Mouse (Mus musculus) ES-E14 (cell line): ENCODE measurements around the gene Spg7. TPM values are rescaled to one million over a fixed set of nuclear protein-coding genes. Genes with fewer than 3 reads are reported as not detected.

Experiments
- DNase-seq: peaks from one replicate; pipeline ENCODE4 v3.0.0-alpha.2; 2013; ENCODE audit warnings: low read depth, low spot score
- H3K27ac ChIP-seq: 2 replicates; pipeline ENCODE4 v1.5.1; 2012; ENCODE audit warnings: low read depth, mild to moderate bottlenecking, low read length, moderate library complexity, mixed read lengths; ENCODE audit not compliant: poor library complexity, insufficient read depth, severe bottlenecking
- H3K36me3 ChIP-seq: 2 replicates; pipeline ENCODE4 v1.6.1; 2012; ENCODE audit warnings: mild to moderate bottlenecking, low read length, moderate library complexity, mixed read lengths; ENCODE audit not compliant: control insufficient read depth, poor library complexity, insufficient read depth, severe bottlenecking
- H3K4me1 ChIP-seq, 2 experiments: fragments of 150-350 bp in 1 of 2; sonication (generic) in 1 of 2; 2 replicates each; pipeline ENCODE4 v1.6.1; 2012; ENCODE audit warnings: low read length in 2 of 2, mild to moderate bottlenecking in 1 of 2, mixed read lengths in 1 of 2; ENCODE audit not compliant: control insufficient read depth in 2 of 2, insufficient read depth in 2 of 2, poor library complexity in 1 of 2
- H3K4me3 ChIP-seq, 2 experiments: fragments of 150-350 bp in 1 of 2; sonication (generic) in 1 of 2; 2 replicates each; pipeline ENCODE4 v1.5.1; 2012; ENCODE audit warnings: low read length in 2 of 2, low read depth in 1 of 2, mild to moderate bottlenecking in 1 of 2, mixed read lengths in 1 of 2; ENCODE audit not compliant: insufficient read depth in 1 of 2, poor library complexity in 1 of 2, severe bottlenecking in 1 of 2
- H3K9ac ChIP-seq: 2 replicates; pipeline ENCODE4 v1.6.1; 2012; ENCODE audit warnings: low read depth, mild to moderate bottlenecking, low read length, mixed read lengths; ENCODE audit not compliant: poor library complexity, insufficient read depth, severe bottlenecking
- H3K9me3 ChIP-seq: fragments of 150-350 bp; sonication (generic); 2 replicates; pipeline ENCODE4 v1.6.1; 2012; ENCODE audit warnings: low read depth, mild to moderate bottlenecking, low read length; ENCODE audit not compliant: control insufficient read depth, insufficient read depth
- CHD2 ChIP-seq: IDR thresholded peaks from 2 replicates; pipeline ENCODE4 v1.6.1; 2014; ENCODE audit warnings: mild to moderate bottlenecking, low read depth, low read length, inconsistent platforms
- HCFC1 ChIP-seq: IDR thresholded peaks from 2 replicates; pipeline ENCODE4 v1.6.1; 2012; ENCODE audit warnings: low read length, inconsistent platforms, borderline replicate concordance; ENCODE audit not compliant: insufficient read depth
- MAFK ChIP-seq: IDR thresholded peaks from 2 replicates; pipeline ENCODE4 v1.6.1; 2014; ENCODE audit warnings: mild to moderate bottlenecking, low read depth, low read length, inconsistent platforms; ENCODE audit not compliant: insufficient read depth
- ZC3H11A ChIP-seq: IDR thresholded peaks from 2 replicates; pipeline ENCODE4 v1.6.1; 2012; ENCODE audit warnings: low read depth, mild to moderate bottlenecking, inconsistent platforms, low read length, borderline replicate concordance
- ZNF384 ChIP-seq: IDR thresholded peaks from 2 replicates; pipeline ENCODE4 v1.6.1; 2012; ENCODE audit warnings: low read depth, low read length, inconsistent platforms
- in situ Hi-C, 2 experiments: fragments of 600-800 bp; cut with MboI; formaldehyde crosslinking; loops; one replicate each; pipeline ENCODE4 v1.15.1; 2025; ENCODE audit warnings: low sequenced_read_pairs in 2 of 2, inconsistent platforms in 1 of 2; ENCODE audit not compliant: unreplicated experiment in 2 of 2
- total RNA-seq: library from RNA; depleted of rRNA; stranded (reverse); fragments of 300-350 nt; gene quantifications from 2 replicates; pipeline ENCODE4 v1.2.3, GENCODE M21; 2012

The Spg7 gene
- total RNA-seq, 1 experiment = 106 TPM

GRCm38 (mm10) chr8:123041774-123042105 is 21.0 kb upstream of the Spg7 start:
- peaks cover 6 to 12% of the 10 kb centered on the region in 2 experiments; a peak in 3 of 4 replicates for H3K4me1 ChIP-seq
- DNase-seq = no peak

GRCm38 (mm10) chr8:123042158-123042973 is 20.4 kb upstream of the Spg7 start, which contains the start of gene Ankrd11:
Gene Ankrd11, minus strand, starts transcription at chr8:123042277.
- Histone ChIP-seq H3K4me3 (peak within 1 kb of the TSS; percentile 85 to 95), H3K9ac (peak within 1 kb of the TSS; percentile 95), H3K36me3 (no peaks in the 10 kb centered on the region), H3K4me1 (peaks cover 6 to 12% of the 10 kb centered on the region in 2 experiments; a peak in 3 of 4 replicates), H3K9me3 (no peaks in the 10 kb centered on the region), H3K27ac (peak within 1 kb of the TSS; percentile 85)
- TF ChIP-seq CHD2 (peak; percentile 76), ZNF384 (no peak), HCFC1 (peak; percentile 71; the same call in 1 of the 2 replicates)
- in situ Hi-C loops = no loop called here
- peak; percentile 98 for DNase-seq

More at GRCm38 (mm10) chr8:123041774-123042105, 21.0 kb upstream of the Spg7 start:
- TF ChIP-seq MAFK (no peak), ZC3H11A (no peak), HCFC1 (no peak), CHD2 (no peak), ZNF384 (no peak)
- Histone ChIP-seq H3K36me3 (no peaks in the 10 kb centered on the region), H3K27ac (peak overlapping the region; percentile 82), H3K9ac (peak overlapping the region; percentile 95), H3K4me3 (peak overlapping the region; percentile 85 to 95; a peak in 3 of 4 replicates), H3K9me3 (no peaks in the 10 kb centered on the region)
- in situ Hi-C loops = no loop called here

- Histone ChIP-seq H3K9me3 (no peaks in the 10 kb centered on the region), H3K36me3 (no peaks in the 10 kb centered on the region), H3K4me1 (peaks cover 9 to 12% of the 10 kb centered on the region in 2 experiments; a peak in 3 of 4 replicates), H3K27ac (peak overlapping the region; percentile 85), H3K9ac (peak overlapping the region; percentile 85), H3K4me3 (peak overlapping the region; percentile 74 to 76)
- TF ChIP-seq HCFC1 = no peak
- TF ChIP-seq MAFK = no peak
- TF ChIP-seq ZC3H11A = no peak
- no peak; the same call in 1 of the 2 replicates for TF ChIP-seq CHD2
- TF ChIP-seq ZNF384 = no peak
- in situ Hi-C loops = no loop called here
- DNase-seq = no peak
Observed at GRCm38 (mm10) chr8:123042974-123043625, 19.6 kb upstream of the Spg7 start.

- in situ Hi-C loops = no loop called here
- no peaks in the 10 kb centered on the region for H3K36me3 ChIP-seq
- peaks cover 4 to 9% of the 10 kb centered on the region in 2 experiments; a peak in 3 of 4 replicates for H3K4me1 ChIP-seq
- TF ChIP-seq CHD2 (no peak), HCFC1 (no peak), ZC3H11A (no peak), ZNF384 (no peak), MAFK (no peak)
- H3K9me3 ChIP-seq = no peaks in the 10 kb centered on the region
- no peak for DNase-seq
- H3K9ac ChIP-seq = no peak overlapping the region; the same call in 1 of the 2 replicates
- H3K27ac ChIP-seq = no peak overlapping the region
- peak overlapping the region in 1 of 2 experiments; percentile 76; a peak in 2 of 4 replicates for H3K4me3 ChIP-seq
Observed at GRCm38 (mm10) chr8:123043941-123044340, 18.8 kb upstream of the Spg7 start.
